Mouse (Mus musculus) lung, embryonic 15.5 days (tissue): ENCODE measurements at regions not wholly inside any gene's neighbourhood (a gene's known extent, or its start where the extent isn't known, plus 50 kb on each side); places are given as distances from the start of the nearest gene placed in this dataset.

Source experiments
- ATAC-seq: fragments of 200-750 bp; cut with Nextera tagmentation; 2 replicates; pipeline ENCODE4 v1.8.0; 2017; ENCODE audit warnings: moderate number of reproducible peaks, borderline replicate concordance; ENCODE audit not compliant: low FRiP score, low TSS enrichment; ENCODE audit errors: extremely low read depth
- H3K27ac ChIP-seq: fragments of 300-500 bp; sonication (generic); 2 replicates; pipeline ENCODE4 v1.5.1; 2015; ENCODE audit warnings: moderate library complexity, mild to moderate bottlenecking, inconsistent platforms
- H3K27me3 ChIP-seq: fragments of 300-500 bp; sonication (generic); 2 replicates; pipeline ENCODE4 v1.6.1; 2015; ENCODE audit warnings: inconsistent platforms
- H3K36me3 ChIP-seq: fragments of 300-500 bp; sonication (generic); 2 replicates; pipeline ENCODE4 v1.6.1; 2015; ENCODE audit warnings: inconsistent platforms
- H3K4me1 ChIP-seq: fragments of 300-500 bp; sonication (generic); 2 replicates; pipeline ENCODE4 v1.6.1; 2015; ENCODE audit warnings: inconsistent platforms
- H3K4me2 ChIP-seq: fragments of 300-500 bp; sonication (generic); 2 replicates; pipeline ENCODE4 v1.6.1; 2015; ENCODE audit warnings: inconsistent platforms, mild to moderate bottlenecking, moderate library complexity
- H3K4me3 ChIP-seq: fragments of 300-500 bp; sonication (generic); 2 replicates; pipeline ENCODE4 v1.5.1; 2015; ENCODE audit warnings: mild to moderate bottlenecking, inconsistent platforms
- H3K9ac ChIP-seq: fragments of 300-500 bp; sonication (generic); 2 replicates; pipeline ENCODE4 v1.6.1; 2015; ENCODE audit warnings: inconsistent platforms
- H3K9me3 ChIP-seq: fragments of 300-500 bp; sonication (generic); 2 replicates; pipeline ENCODE4 v1.6.1; 2016; ENCODE audit warnings: inconsistent platforms
- whole genome bisulfite sequencing: fragments of 180-500 bp; shearing (Covaris S2); methylation state at CpG from one replicate; pipeline ENCODE4 v1.1.7; 2015; 5-methylcytosine and 5-hydroxymethylcytosine counted together

DNA sequence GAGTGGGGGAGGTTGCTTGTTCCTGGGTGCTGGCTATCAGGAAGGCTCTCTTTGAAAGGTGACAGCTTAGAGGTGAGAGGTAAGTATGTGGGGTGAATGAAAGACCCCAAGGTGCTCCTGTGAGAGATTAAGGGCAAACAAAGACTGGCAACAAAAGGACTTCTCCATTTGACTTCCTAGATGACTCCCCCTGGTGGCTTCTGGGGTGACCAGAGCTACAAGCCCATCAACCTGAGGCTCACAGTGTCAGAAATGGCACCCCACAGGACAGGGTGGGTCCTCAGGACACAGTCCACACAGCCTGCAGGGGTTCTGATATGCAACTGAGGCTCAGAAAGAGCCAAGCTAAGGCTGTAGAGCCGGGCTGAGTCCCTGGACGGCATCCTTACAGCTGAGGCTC, 81.2 kb upstream of the Runx3 start:
- Histone ChIP-seq H3K27ac (no peak overlapping the region), H3K4me2 (no peak overlapping the region), H3K4me1 (no peaks in the 10 kb centered on the region), H3K4me3 (no peak overlapping the region), H3K9ac (no peak overlapping the region), H3K27me3 (no peaks in the 10 kb centered on the region), H3K9me3 (no peaks in the 10 kb centered on the region), H3K36me3 (no peaks in the 10 kb centered on the region)
- ATAC-seq, result no peak
- 82% methylated on average over 2 of the region's 2 CpGs for WGBS

DNA sequence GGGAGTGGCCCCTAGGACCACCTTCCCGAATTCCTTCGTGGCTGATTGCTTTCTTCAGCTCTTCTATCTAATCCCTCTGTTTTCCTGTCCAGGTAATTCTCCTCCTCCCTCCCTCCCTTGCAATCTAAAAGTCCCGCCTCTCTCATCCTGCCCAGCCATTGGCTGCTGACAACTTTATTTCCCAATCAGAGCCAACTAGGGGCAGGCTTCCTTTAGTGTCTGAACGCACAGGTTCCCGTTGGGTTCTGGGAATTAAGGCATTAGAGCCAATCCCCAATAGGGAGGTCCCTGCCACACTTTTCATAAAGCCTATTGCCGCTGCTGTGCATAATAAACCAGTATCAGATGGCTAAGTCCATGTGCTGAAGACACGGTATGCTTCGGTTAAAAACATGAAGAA, 78.5 kb upstream of the Runx3 start:
- 38% methylated on average over 8 of the region's 8 CpGs for WGBS

DNA sequence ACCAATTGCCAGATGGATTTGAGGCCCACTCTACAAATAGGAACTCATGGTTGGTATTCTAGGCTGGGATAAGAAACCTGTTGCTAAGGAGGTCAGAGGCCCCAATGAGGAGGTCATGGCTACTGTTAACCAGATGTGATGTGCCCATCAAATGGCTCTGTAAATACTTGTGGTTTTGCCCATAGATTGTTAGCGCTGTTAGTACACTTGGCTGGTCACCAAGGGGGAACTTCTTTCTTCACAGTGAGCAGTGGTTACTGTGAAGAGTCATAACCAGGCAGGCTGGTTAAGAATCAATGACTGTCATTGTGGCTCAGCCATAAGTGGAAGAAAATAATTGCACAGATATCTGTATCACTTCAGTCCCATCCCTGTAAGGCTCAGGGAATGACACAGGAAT, 78.0 kb upstream of the Runx3 start:
- peaks cover 5% of the 10 kb centered on the region for H3K4me1 ChIP-seq
- H3K27ac ChIP-seq, result no peak overlapping the region
- H3K36me3 ChIP-seq, result no peaks in the 10 kb centered on the region
- 89% methylated on average over 1 of the region's 1 CpGs for WGBS
- no peak for ATAC-seq
- no peaks in the 10 kb centered on the region for H3K27me3 ChIP-seq
- H3K4me3 ChIP-seq, result no peak overlapping the region
- H3K4me2 ChIP-seq, result no peak overlapping the region
- no peaks in the 10 kb centered on the region for H3K9me3 ChIP-seq
- no peak overlapping the region for H3K9ac ChIP-seq

More for the DNA sequence above, 78.5 kb upstream of the Runx3 start:
- H3K4me3 ChIP-seq, result no peak overlapping the region
- no peak overlapping the region for H3K27ac ChIP-seq
- H3K4me1 ChIP-seq, result no peaks in the 10 kb centered on the region; the same call in 1 of the 2 replicates
- no peak for ATAC-seq
- no peaks in the 10 kb centered on the region for H3K27me3 ChIP-seq
- no peak overlapping the region for H3K4me2 ChIP-seq
- no peaks in the 10 kb centered on the region for H3K36me3 ChIP-seq
- no peak overlapping the region for H3K9ac ChIP-seq
- no peaks in the 10 kb centered on the region for H3K9me3 ChIP-seq

DNA sequence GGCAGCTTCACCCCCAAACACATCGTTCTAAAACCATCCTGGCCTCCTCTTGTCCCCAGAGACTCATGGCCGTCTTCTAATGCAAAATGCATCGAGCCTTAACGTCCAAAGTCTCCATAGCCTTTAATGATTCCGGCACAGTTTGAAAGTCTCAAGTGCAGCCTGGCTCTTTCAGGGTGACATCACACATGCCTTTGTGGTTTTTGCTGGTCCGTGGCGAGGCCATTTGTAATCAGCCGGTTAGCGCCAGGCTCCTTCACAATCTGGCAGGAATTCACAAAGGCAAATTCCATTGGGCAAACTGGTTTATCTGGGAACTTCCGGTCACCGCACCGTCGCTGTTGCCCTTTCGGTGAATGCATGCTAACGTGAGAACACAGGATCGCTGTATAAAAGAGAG, 75.4 kb upstream of the Runx3 start:
- H3K9ac ChIP-seq, result no peak overlapping the region
- no peak for ATAC-seq
- no peaks in the 10 kb centered on the region for H3K36me3 ChIP-seq
- H3K4me2 ChIP-seq, result no peak overlapping the region
- WGBS, result 55% methylated on average over 16 of the region's 16 CpGs
- peaks cover 5% of the 10 kb centered on the region for H3K4me1 ChIP-seq
- no peaks in the 10 kb centered on the region for H3K9me3 ChIP-seq
- H3K4me3 ChIP-seq, result no peak overlapping the region
- H3K27ac ChIP-seq, result no peak overlapping the region
- H3K27me3 ChIP-seq, result no peaks in the 10 kb centered on the region

DNA sequence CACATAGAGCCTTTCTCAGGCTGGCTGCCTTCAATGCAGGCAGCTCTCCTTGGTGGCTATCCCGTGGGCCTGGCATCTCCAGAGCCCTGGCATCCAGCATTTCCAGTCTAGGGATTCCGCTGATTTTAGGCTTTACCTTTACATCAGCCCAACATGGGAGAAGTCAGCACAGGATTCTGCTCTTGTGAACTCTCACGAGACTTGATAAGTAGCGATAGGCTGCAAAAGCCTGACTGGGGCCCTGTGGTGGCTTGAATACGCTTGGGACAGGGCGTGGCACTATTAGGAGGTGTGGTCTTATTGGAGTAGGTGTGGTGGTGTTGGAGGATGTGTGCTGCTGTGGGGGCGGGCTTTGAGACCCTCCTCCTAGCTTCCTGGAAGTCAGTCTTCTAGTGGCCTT, 73.8 kb upstream of the Runx3 start:
- WGBS, result 83% methylated on average over 7 of the region's 7 CpGs
- Histone ChIP-seq H3K27ac (no peak overlapping the region), H3K27me3 (no peaks in the 10 kb centered on the region), H3K4me3 (no peak overlapping the region), H3K9me3 (no peaks in the 10 kb centered on the region), H3K4me2 (no peak overlapping the region), H3K4me1 (peaks cover 5% of the 10 kb centered on the region), H3K9ac (no peak overlapping the region), H3K36me3 (no peaks in the 10 kb centered on the region)
- no peak for ATAC-seq

DNA sequence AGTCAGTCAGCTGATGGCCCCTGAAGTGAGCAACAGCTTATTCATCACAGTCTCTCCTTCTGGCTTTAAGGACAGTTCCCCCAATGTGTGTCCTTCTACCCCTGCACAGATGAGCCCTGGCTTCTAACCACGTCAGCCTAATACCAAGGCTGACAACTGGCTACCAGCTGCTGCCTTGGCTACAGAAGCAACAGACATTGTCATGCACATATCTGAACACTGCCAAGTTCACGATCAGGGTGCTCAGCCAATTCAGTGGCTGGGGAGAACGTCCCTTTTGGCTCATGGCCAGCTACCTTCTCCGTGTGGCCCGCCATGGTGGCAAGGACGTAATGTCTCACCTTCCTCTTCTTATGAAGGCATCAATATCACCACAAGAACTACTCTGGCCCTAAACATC, 73.2 kb upstream of the Runx3 start:
- no peak overlapping the region for H3K4me3 ChIP-seq
- WGBS, result 45% methylated on average over 6 of the region's 6 CpGs

DNA sequence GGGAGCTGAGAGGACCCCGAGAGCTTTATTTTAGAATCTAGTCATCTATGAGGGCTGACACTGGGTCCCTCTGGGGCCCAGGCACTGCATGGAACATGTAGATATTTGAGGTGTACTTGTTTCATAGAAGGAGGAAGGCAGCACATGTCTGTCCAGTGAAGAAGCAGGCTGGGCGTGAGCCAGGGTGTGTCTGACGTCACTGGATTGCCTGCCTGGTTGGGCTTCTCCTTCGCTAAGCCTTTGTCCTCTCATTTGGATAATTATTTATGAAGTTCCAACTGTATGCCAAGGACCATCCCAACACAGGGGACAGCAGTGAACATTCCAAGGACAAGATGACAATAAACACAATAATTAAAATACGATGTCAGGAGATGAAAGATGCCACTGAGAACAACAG, 72.7 kb upstream of the Runx3 start:
- H3K27ac ChIP-seq, result peak overlapping the region; percentile 29; the same call in 1 of the 2 replicates
- WGBS, result 49% methylated on average over 5 of the region's 5 CpGs
- H3K27me3 ChIP-seq, result no peaks in the 10 kb centered on the region
- no peak overlapping the region for H3K4me3 ChIP-seq
- no peaks in the 10 kb centered on the region for H3K36me3 ChIP-seq
- H3K9me3 ChIP-seq, result no peaks in the 10 kb centered on the region
- peak; percentile 58; the same call in 1 of the 2 replicates for ATAC-seq
- no peak overlapping the region for H3K9ac ChIP-seq
- H3K4me2 ChIP-seq, result no peak overlapping the region
- H3K4me1 ChIP-seq, result peaks cover 5% of the 10 kb centered on the region

More for the DNA sequence above, 73.2 kb upstream of the Runx3 start:
- H3K9ac ChIP-seq, result no peak overlapping the region
- no peaks in the 10 kb centered on the region for H3K9me3 ChIP-seq
- H3K27me3 ChIP-seq, result no peaks in the 10 kb centered on the region
- ATAC-seq, result peak; percentile 38; the same call in 1 of the 2 replicates
- H3K4me2 ChIP-seq, result no peak overlapping the region
- no peaks in the 10 kb centered on the region for H3K36me3 ChIP-seq
- peak overlapping the region; percentile 29; the same call in 1 of the 2 replicates for H3K27ac ChIP-seq
- peaks cover 5% of the 10 kb centered on the region for H3K4me1 ChIP-seq

DNA sequence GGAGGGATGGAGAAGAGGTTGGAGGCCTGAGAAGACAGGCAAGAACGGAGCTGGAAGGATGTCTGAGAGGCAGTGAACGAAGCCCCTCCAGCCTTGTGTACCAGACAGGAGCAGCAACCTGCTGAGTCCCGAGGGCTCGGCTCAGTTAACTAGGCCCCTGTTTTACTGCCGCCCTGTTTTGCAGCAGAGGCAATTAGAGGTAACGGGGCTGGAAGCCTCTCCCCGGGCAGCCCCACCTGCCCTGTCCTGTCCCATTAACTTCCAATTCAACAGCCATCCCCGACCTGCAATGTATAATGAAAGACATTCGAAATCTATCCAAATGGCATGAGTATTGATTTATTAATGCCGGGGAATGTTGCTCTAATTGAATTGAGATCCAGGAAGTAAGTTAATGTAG, 70.5 kb upstream of the Runx3 start:
- no peak overlapping the region for H3K27ac ChIP-seq
- peaks cover 9% of the 10 kb centered on the region for H3K4me1 ChIP-seq
- no peak for ATAC-seq
- H3K9me3 ChIP-seq, result no peaks in the 10 kb centered on the region
- no peaks in the 10 kb centered on the region for H3K36me3 ChIP-seq
- no peak overlapping the region for H3K9ac ChIP-seq
- no peaks in the 10 kb centered on the region for H3K27me3 ChIP-seq
- no peak overlapping the region for H3K4me2 ChIP-seq
- WGBS, result 77% methylated on average over 10 of the region's 10 CpGs
- H3K4me3 ChIP-seq, result no peak overlapping the region

DNA sequence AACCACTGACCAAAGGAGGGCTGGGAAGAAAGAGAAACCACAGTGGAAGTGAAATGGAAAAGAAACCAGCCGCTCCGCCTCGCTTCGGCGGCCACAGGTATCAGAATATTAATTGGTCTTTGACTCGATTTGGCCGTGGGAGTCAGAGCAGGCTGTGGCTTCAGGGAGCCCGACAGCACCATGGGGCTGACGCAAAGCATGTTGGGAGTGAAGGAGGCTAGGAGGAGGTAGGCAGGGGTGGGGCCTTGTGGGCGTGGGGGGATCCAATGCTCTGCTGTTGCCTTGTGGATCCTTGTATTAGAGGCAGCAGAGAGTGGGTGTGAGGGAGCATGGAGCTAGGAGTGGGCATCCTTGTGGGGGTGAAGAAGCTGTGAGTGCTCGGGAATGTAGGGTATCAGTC, 69.0 kb upstream of the Runx3 start:
- H3K4me2 ChIP-seq, result no peak overlapping the region
- no peak for ATAC-seq
- WGBS, result 78% methylated on average over 11 of the region's 11 CpGs
- H3K4me3 ChIP-seq, result no peak overlapping the region
- H3K36me3 ChIP-seq, result no peaks in the 10 kb centered on the region
- H3K27ac ChIP-seq, result no peak overlapping the region
- H3K27me3 ChIP-seq, result no peaks in the 10 kb centered on the region
- peaks cover 12% of the 10 kb centered on the region for H3K4me1 ChIP-seq
- H3K9me3 ChIP-seq, result no peaks in the 10 kb centered on the region
- H3K9ac ChIP-seq, result no peak overlapping the region

DNA sequence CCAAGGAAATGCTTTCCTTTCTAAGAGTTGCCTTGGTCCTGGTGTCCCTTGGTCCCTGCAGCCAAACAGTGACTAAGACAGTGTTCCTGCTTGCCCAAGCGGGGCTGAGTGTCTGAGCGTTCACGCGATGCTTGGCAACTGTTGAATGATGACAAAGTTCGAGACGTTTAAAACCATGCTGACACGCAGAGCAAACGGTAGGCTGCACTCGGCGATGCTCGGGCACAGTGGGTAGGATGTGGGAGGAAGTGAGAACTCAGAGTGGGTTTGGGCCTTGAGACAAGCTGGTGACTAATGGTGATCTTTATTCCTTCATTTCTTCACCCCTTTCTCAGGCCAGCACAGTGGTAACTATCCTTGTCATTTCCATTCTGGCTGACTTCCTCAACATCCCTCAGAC, 66.9 kb upstream of the Runx3 start:
- H3K27me3 ChIP-seq, result no peaks in the 10 kb centered on the region
- H3K9me3 ChIP-seq, result no peaks in the 10 kb centered on the region
- no peak for ATAC-seq
- no peak overlapping the region for H3K4me3 ChIP-seq
- 0 out of 2 replicates have a peak, but pooled peaks cover 7% of the 10 kb centered on the region for H3K4me1 ChIP-seq
- H3K36me3 ChIP-seq, result no peaks in the 10 kb centered on the region
- H3K4me2 ChIP-seq, result no peak overlapping the region
- WGBS, result 88% methylated on average over 11 of the region's 11 CpGs
- H3K9ac ChIP-seq, result no peak overlapping the region
- no peak overlapping the region for H3K27ac ChIP-seq

DNA sequence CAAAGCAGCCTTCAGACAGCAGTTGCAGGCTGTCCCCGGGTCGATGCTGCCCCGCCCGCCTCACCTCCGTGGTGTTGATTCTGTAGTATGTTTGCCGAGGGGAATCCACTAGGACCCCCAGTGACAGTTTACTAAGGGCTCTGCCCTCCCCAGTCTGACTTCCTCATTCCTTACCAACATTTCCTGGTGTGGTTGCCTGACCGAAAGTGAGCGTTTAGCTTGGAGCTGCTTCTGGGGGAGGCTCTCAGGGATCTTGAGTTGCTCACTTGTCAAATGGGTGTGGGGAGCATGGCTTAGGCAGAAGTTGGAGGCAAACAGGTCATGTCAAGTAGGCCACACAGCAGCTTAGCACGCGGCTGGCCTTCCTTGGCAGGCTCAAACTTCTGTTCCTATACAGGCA, 66.1 kb upstream of the Runx3 start:
- Histone ChIP-seq H3K4me3 (no peak overlapping the region), H3K9ac (no peak overlapping the region), H3K4me1 (0 out of 2 replicates have a peak, but pooled peaks cover 7% of the 10 kb centered on the region), H3K4me2 (no peak overlapping the region), H3K27me3 (no peaks in the 10 kb centered on the region), H3K36me3 (no peaks in the 10 kb centered on the region), H3K9me3 (no peaks in the 10 kb centered on the region), H3K27ac (no peak overlapping the region)
- 41% methylated on average over 10 of the region's 10 CpGs for WGBS
- ATAC-seq, result no peak

DNA sequence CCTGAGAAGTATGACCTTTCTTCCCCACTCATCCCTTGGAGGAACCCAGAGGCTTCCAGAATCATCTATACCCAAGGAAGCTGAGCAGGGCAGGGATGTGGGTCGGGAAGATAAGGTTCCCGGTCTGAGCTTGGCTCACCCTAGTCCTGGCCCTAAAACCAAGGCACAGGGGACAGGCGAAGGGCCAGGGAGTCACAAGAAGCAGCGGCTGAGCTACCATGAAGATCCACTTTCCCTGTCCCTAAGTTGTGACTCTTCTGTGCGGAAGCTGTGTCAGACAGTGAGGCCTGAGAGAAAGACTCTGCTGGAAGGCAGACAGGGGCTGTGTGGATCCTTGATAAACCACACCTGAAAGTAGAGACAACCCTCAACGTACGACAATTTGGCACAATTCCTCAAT, 64.1 kb upstream of the Runx3 start:
- 87% methylated on average over 7 of the region's 7 CpGs for WGBS
- 0 out of 2 replicates have a peak, but pooled peaks cover 7% of the 10 kb centered on the region for H3K4me1 ChIP-seq
- no peaks in the 10 kb centered on the region for H3K36me3 ChIP-seq
- H3K4me2 ChIP-seq, result no peak overlapping the region
- H3K9me3 ChIP-seq, result no peaks in the 10 kb centered on the region
- no peak overlapping the region for H3K27ac ChIP-seq
- ATAC-seq, result no peak
- no peaks in the 10 kb centered on the region for H3K27me3 ChIP-seq
- H3K4me3 ChIP-seq, result no peak overlapping the region
- H3K9ac ChIP-seq, result no peak overlapping the region

DNA sequence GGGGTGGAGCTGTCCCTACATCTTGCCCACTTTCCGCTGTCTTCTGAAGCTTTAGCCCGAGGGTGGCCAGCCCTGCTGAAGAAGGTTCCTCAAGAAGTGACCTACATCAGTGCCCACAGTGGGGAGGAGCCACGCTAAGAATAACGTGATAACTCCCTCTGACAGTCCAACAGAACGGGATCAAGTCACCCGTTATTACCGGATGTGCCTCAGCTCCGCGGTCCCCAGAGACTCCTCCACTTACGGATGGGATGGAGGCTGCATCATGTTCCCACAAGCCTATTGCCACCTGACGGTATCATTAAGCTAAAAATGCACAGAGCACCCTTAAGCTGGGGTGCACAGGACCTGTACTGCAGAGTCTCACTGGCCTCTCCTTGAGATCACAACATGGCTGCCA, 63.2 kb upstream of the Runx3 start:
- H3K27ac ChIP-seq, result no peak overlapping the region
- H3K4me3 ChIP-seq, result no peak overlapping the region
- no peak overlapping the region for H3K9ac ChIP-seq
- H3K4me2 ChIP-seq, result no peak overlapping the region
- H3K9me3 ChIP-seq, result no peaks in the 10 kb centered on the region
- WGBS, result 84% methylated on average over 11 of the region's 11 CpGs
- H3K4me1 ChIP-seq, result 0 out of 2 replicates have a peak, but pooled peaks cover 7% of the 10 kb centered on the region
- ATAC-seq, result no peak
- H3K36me3 ChIP-seq, result no peaks in the 10 kb centered on the region
- no peaks in the 10 kb centered on the region for H3K27me3 ChIP-seq
